Mouse (Mus musculus): ENCODE results near the gene Pigyl. TPM values are rescaled to one million over a fixed set of nuclear protein-coding genes. Genes with fewer than 3 reads are reported as not detected.

Pigyl gene
- polyA plus RNA-seq (2015; fragmentation: Illumina TruSeq; extraction: RNeasy Lipid Tissue Mini Kit (QIAGEN cat#74804); ENCODE audit: low read depth, low replicate concordance), result 79.6 TPM

DNA sequence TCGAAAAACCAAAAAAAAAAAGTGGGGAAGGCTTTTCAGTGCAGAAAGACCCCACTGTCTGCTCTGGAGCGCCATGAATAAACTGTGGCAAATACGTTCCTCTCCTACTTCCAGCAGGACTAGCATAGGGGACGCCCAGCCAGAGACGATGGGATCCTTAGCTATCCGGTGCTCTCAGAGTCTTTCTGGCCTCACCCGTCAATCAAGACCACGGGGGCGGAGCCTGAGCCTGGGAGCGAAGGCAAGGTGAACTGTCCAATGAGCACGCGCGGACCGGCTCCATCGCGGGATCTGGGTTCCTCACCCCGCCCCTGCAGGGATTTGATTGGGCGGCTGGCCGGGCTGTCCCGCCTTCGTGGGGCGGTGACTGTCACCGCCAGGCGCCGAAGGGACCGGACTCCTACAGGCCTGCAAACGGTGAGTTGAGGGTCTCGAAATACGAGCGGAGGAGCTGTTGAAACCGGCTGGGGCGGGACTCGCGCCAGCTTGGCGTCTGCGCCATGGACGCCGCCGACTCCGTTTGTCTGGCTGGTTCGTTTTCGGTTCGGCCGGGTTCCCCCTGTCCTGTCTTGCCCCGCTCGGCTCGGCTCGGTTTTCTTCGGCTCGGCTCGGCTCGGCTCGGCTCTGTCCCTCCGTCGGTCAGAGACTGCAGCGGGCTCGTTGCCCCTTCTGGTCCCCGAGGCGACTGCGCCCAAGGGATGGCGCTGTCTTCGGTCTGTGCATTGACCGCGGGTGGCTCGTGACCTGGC is at the start of gene Pigyl:
Gene Pigyl (plus strand): TSS at position 350 of the 749 bp plus-strand sequence.

DNA sequence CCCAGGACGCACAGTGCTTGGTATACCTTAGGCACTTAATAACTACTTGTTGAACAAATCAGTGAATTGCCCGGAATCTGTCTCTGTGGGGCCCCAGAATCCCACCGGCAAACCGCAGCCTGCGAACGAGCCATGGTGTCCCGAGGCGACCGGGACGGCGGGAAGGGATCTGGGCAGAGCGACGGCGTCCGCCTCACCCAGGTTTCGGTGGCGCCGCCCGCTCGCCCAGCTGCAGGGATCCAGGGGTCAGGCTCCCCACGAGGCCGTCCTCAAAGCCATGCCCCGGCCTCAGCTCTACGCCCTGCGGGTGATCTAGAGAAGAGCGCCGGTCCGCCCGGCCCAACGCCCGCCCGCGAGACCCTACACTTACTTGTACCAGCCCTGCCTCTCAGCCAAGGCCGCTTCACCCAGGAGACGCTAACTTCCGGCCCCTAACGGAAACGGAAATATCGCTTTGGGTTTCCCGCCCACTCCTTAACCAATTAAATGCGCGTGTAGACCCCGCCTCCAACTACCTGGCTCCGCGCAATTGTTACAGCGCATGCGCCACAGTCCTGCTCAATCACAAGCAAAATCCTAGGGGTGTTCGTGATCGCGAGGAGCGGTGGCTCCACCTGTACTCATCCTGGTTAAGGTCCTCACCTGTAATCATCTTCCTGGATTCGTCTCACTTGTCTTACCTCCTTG is 39.8 kb upstream of the Pigyl start, which contains the start of gene Elof1:
Gene Elof1 (minus strand): TSS at position 433 of the 687 bp plus-strand sequence.

DNA sequence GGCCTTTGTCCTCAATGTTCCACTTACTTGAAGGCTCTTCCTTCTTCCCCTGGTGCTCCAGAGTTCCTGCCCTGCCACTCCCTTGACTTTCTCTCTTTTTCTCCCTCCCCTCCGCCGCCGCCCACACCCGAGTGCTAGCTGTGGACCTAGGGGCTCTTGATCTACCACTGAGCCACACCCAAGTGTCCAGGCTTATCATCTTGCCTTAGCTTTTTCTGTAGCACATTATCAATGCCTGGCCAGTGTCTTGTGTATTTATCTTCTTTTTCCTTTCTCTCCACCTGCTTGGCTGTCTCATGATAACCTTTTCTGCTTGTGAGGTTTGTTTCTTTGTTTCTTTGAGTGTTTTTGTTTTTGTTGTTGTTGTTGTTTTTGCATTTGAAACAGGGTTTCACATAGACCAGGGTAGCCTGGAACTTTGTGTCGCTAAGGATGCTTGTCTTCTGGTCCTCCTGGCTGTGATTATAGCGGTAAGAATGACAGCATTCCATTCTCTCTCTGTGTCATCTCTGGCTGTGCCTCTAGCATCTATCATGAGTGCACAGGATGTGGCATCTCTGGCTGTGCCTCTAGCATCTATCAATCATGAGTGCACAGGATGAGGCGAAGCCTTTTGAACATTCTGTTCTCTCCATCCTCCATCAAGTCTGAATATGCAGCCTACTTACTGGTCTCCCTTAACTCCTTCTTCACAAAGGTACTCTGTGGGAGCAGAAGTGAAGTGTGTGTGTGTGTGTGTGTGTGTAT is 20.8 kb upstream of the Pigyl start, which contains the start of gene Acp5:
Gene Acp5 (minus strand): TSS at position 68 of the 747 bp plus-strand sequence.

GRCm38 (mm10) chr9:22188025-22188611 is 31.5 kb downstream of the Pigyl start, which contains the start of gene Zfp872:
Gene Zfp872, plus strand, starts transcription at chr9:22188090.

Other genes with a start within 250 kb of the Pigyl start
- gene Rab3d, start 238.7 kb upstream of the Pigyl start, polyA plus RNA-seq (2015; fragmentation: Illumina TruSeq; extraction: RNeasy Lipid Tissue Mini Kit (QIAGEN cat#74804); ENCODE audit: low read depth, low replicate concordance), result 6.5 TPM
- gene Ccdc159, start 229.4 kb upstream of the Pigyl start, polyA plus RNA-seq (2015; fragmentation: Illumina TruSeq; extraction: RNeasy Lipid Tissue Mini Kit (QIAGEN cat#74804); ENCODE audit: low read depth, low replicate concordance), result 17.4 TPM
- 55.2 TPM for gene Tmem205, start 229.3 kb upstream of the Pigyl start, polyA plus RNA-seq (2015; fragmentation: Illumina TruSeq; extraction: RNeasy Lipid Tissue Mini Kit (QIAGEN cat#74804); ENCODE audit: low read depth, low replicate concordance)
- gene Plppr2, start 219.8 kb upstream of the Pigyl start, polyA plus RNA-seq (2015; fragmentation: Illumina TruSeq; extraction: RNeasy Lipid Tissue Mini Kit (QIAGEN cat#74804); ENCODE audit: low read depth, low replicate concordance), result 109 TPM
- gene Swsap1, start 201.1 kb upstream of the Pigyl start, polyA plus RNA-seq (2015; fragmentation: Illumina TruSeq; extraction: RNeasy Lipid Tissue Mini Kit (QIAGEN cat#74804); ENCODE audit: low read depth, low replicate concordance), result 17.0 TPM
- gene Epor, start 193.3 kb upstream of the Pigyl start, polyA plus RNA-seq (2015; fragmentation: Illumina TruSeq; extraction: RNeasy Lipid Tissue Mini Kit (QIAGEN cat#74804); ENCODE audit: low read depth, low replicate concordance), result 11.1 TPM
- gene Rgl3, start 167.4 kb upstream of the Pigyl start, polyA plus RNA-seq (2015; fragmentation: Illumina TruSeq; extraction: RNeasy Lipid Tissue Mini Kit (QIAGEN cat#74804); ENCODE audit: low read depth, low replicate concordance), result 1.7 TPM
- gene Ccdc151, start 154.2 kb upstream of the Pigyl start, polyA plus RNA-seq (2015; fragmentation: Illumina TruSeq; extraction: RNeasy Lipid Tissue Mini Kit (QIAGEN cat#74804); ENCODE audit: low read depth, low replicate concordance), result 5.1 TPM
- 85.6 TPM for gene Prkcsh, start 154.0 kb upstream of the Pigyl start, polyA plus RNA-seq (2015; fragmentation: Illumina TruSeq; extraction: RNeasy Lipid Tissue Mini Kit (QIAGEN cat#74804); ENCODE audit: low read depth, low replicate concordance)
- gene Elavl3, start 104.8 kb upstream of the Pigyl start, polyA plus RNA-seq (2015; fragmentation: Illumina TruSeq; extraction: RNeasy Lipid Tissue Mini Kit (QIAGEN cat#74804); ENCODE audit: low read depth, low replicate concordance), result 107 TPM
- 1.0 TPM for gene Gm49318, start 85.6 kb upstream of the Pigyl start, polyA plus RNA-seq (2015; fragmentation: Illumina TruSeq; extraction: RNeasy Lipid Tissue Mini Kit (QIAGEN cat#74804); ENCODE audit: low read depth, low replicate concordance)
- gene Zfp653, start 85.5 kb upstream of the Pigyl start, polyA plus RNA-seq (2015; fragmentation: Illumina TruSeq; extraction: RNeasy Lipid Tissue Mini Kit (QIAGEN cat#74804); ENCODE audit: low read depth, low replicate concordance), result 18.0 TPM
- gene Ecsit, start 71.4 kb upstream of the Pigyl start, polyA plus RNA-seq (2015; fragmentation: Illumina TruSeq; extraction: RNeasy Lipid Tissue Mini Kit (QIAGEN cat#74804); ENCODE audit: low read depth, low replicate concordance), result 63.5 TPM
- gene Cnn1, start 57.6 kb upstream of the Pigyl start, polyA plus RNA-seq (2015; fragmentation: Illumina TruSeq; extraction: RNeasy Lipid Tissue Mini Kit (QIAGEN cat#74804); ENCODE audit: low read depth, low replicate concordance), result 1.4 TPM
- 146 TPM for gene Elof1, start 39.7 kb upstream of the Pigyl start, polyA plus RNA-seq (2015; fragmentation: Illumina TruSeq; extraction: RNeasy Lipid Tissue Mini Kit (QIAGEN cat#74804); ENCODE audit: low read depth, low replicate concordance)
- gene Acp5, start 21.1 kb upstream of the Pigyl start, polyA plus RNA-seq (2015; fragmentation: Illumina TruSeq; extraction: RNeasy Lipid Tissue Mini Kit (QIAGEN cat#74804); ENCODE audit: low read depth, low replicate concordance), result 0.58 TPM
- not detected for gene Zfp872, start 31.2 kb downstream of the Pigyl start, polyA plus RNA-seq (2015; fragmentation: Illumina TruSeq; extraction: RNeasy Lipid Tissue Mini Kit (QIAGEN cat#74804); ENCODE audit: low read depth, low replicate concordance)
- gene Zfp809, start 68.9 kb downstream of the Pigyl start, polyA plus RNA-seq (2015; fragmentation: Illumina TruSeq; extraction: RNeasy Lipid Tissue Mini Kit (QIAGEN cat#74804); ENCODE audit: low read depth, low replicate concordance), result 17.8 TPM
- 2.5 TPM for gene Zfp599, start 103.0 kb downstream of the Pigyl start, polyA plus RNA-seq (2015; fragmentation: Illumina TruSeq; extraction: RNeasy Lipid Tissue Mini Kit (QIAGEN cat#74804); ENCODE audit: low read depth, low replicate concordance)
- gene Zfp810, start 150.8 kb downstream of the Pigyl start, polyA plus RNA-seq (2015; fragmentation: Illumina TruSeq; extraction: RNeasy Lipid Tissue Mini Kit (QIAGEN cat#74804); ENCODE audit: low read depth, low replicate concordance), result 17.0 TPM
- gene Anln, start 232.3 kb downstream of the Pigyl start, polyA plus RNA-seq (2015; fragmentation: Illumina TruSeq; extraction: RNeasy Lipid Tissue Mini Kit (QIAGEN cat#74804); ENCODE audit: low read depth, low replicate concordance), result 34.6 TPM